Mouse (Mus musculus) stomach, postnatal 0 days (tissue): Measurements from ENCODE around the gene Gins3. TPM values are rescaled to one million over a fixed set of nuclear protein-coding genes. Genes with fewer than 3 reads are reported as not detected.

Experiments used
- ATAC-seq: fragments of 200-750 bp; cut with Nextera tagmentation; 2 replicates; pipeline ENCODE4 v1.8.0; 2017; ENCODE audit not compliant: low FRiP score, low TSS enrichment
- DNase-seq: peaks from one replicate; pipeline ENCODE4 v3.0.0-alpha.2; 2016; ENCODE audit warnings: low spot score
- H3K27ac ChIP-seq: fragments of 300-500 bp; sonication (generic); replicated peaks from 2 replicates; pipeline ENCODE4 v1.5.1; 2014; ENCODE audit warnings: mild to moderate bottlenecking, control low read depth
- H3K27me3 ChIP-seq: fragments of 300-500 bp; sonication (generic); 2 replicates; pipeline ENCODE4 v1.6.1; 2014; ENCODE audit warnings: low read length; ENCODE audit not compliant: control insufficient read depth, insufficient read depth
- H3K36me3 ChIP-seq: fragments of 300-500 bp; sonication (generic); 2 replicates; pipeline ENCODE4 v1.6.1; 2014; ENCODE audit warnings: low read length, mixed read lengths; ENCODE audit not compliant: control insufficient read depth, insufficient read depth
- H3K4me1 ChIP-seq: fragments of 300-500 bp; sonication (generic); replicated peaks from 2 replicates; pipeline ENCODE4 v1.6.1; 2014; ENCODE audit warnings: antibody characterized with exemption; ENCODE audit not compliant: control insufficient read depth, insufficient read depth
- H3K4me2 ChIP-seq: fragments of 300-500 bp; sonication (generic); replicated peaks from 2 replicates; pipeline ENCODE4 v1.6.1; 2014; ENCODE audit warnings: low read depth, mild to moderate bottlenecking, control low read depth, moderate library complexity
- H3K4me3 ChIP-seq: fragments of 300-500 bp; sonication (generic); 2 replicates; pipeline ENCODE4 v1.5.1; 2014; ENCODE audit warnings: low read depth, low read length, control low read depth
- H3K9ac ChIP-seq: fragments of 300-500 bp; sonication (generic); 2 replicates; pipeline ENCODE4 v1.6.1; 2014; ENCODE audit warnings: mild to moderate bottlenecking, low read length, control low read depth, mixed read lengths
- H3K9me3 ChIP-seq: fragments of 300-500 bp; sonication (generic); 2 replicates; pipeline ENCODE4 v1.6.1; 2016; ENCODE audit warnings: low read length; ENCODE audit not compliant: control insufficient read depth
- CTCF ChIP-seq: IDR thresholded peaks from 2 replicates; pipeline ENCODE4 v1.5.1; 2016; ENCODE audit warnings: antibody characterized with exemption, low read depth, mild to moderate bottlenecking, moderate library complexity
- EP300 ChIP-seq: optimal IDR thresholded peaks from 2 replicates; pipeline ENCODE3; 2016; ENCODE audit warnings: antibody characterized with exemption
- WGBS: fragments of 180-500 bp; shearing (Covaris S2); extraction: QIAGEN DNeasy Blood & Tissue Kit; methylation state at CpG from one replicate; pipeline ENCODE4 v1.1.7; 2014; 5-methylcytosine and 5-hydroxymethylcytosine counted together
- polyA plus RNA-seq: library from polyadenylated mRNA; unstranded; fragments of >200 nt; fragmentation: Nextera tagmentation; extraction: Ambion mirVana; gene quantifications from 2 replicates; pipeline ENCODE4 v1.2.1, GENCODE M21; 2015

Gene Gins3
- polyA plus RNA-seq, 1 experiment from 2014 or later = 5.0 TPM

- H3K9me3 ChIP-seq = no peaks in the 10 kb centered on the region
These were observed 39.5 kb upstream of the Gins3 start for GRCm38 (mm10) chr8:95593439-95594393.

GRCm38 (mm10) chr8:95595131-95595530 is 38.1 kb upstream of the Gins3 start:
- no peak for ATAC-seq
- H3K36me3 ChIP-seq = no peaks in the 10 kb centered on the region
- H3K27ac ChIP-seq = no peak overlapping the region
- H3K4me2 ChIP-seq = no peak overlapping the region
- H3K4me3 ChIP-seq = no peak overlapping the region
- TF ChIP-seq CTCF = no peak
- no peak for TF ChIP-seq EP300
- DNase-seq = no peak
- no peaks in the 10 kb centered on the region for H3K9me3 ChIP-seq
- H3K9ac ChIP-seq = no peak overlapping the region
- H3K4me1 ChIP-seq = no peaks in the 10 kb centered on the region
- 81% methylated on average over 14 of the region's 14 CpGs for WGBS
- no peaks in the 10 kb centered on the region for H3K27me3 ChIP-seq

More at GRCm38 (mm10) chr8:95593439-95594393, 39.5 kb upstream of the Gins3 start:
- no peak overlapping the region for H3K27ac ChIP-seq
- H3K9ac ChIP-seq = no peak overlapping the region
- 84% methylated on average over 7 of the region's 7 CpGs for WGBS
- ATAC-seq = peak; percentile 74; the same call in 1 of the 2 replicates
- no peaks in the 10 kb centered on the region for H3K36me3 ChIP-seq
- DNase-seq = peak; percentile 38
- H3K27me3 ChIP-seq = no peaks in the 10 kb centered on the region
- no peaks in the 10 kb centered on the region for H3K4me1 ChIP-seq
- no peak overlapping the region for H3K4me3 ChIP-seq
- TF ChIP-seq EP300 = no peak
- no peak for TF ChIP-seq CTCF
- no peak overlapping the region for H3K4me2 ChIP-seq

- no peaks in the 10 kb centered on the region for H3K4me1 ChIP-seq
- H3K9ac ChIP-seq = no peak overlapping the region
- no peak overlapping the region for H3K4me3 ChIP-seq
- TF ChIP-seq CTCF (no peak), EP300 (no peak)
- H3K36me3 ChIP-seq = no peaks in the 10 kb centered on the region
- DNase-seq (no peak), ATAC-seq (no peak)
- H3K27ac ChIP-seq = no peak overlapping the region
- WGBS = 28% methylated on average over 4 of the region's 4 CpGs
- no peaks in the 10 kb centered on the region for H3K9me3 ChIP-seq
- H3K27me3 ChIP-seq = no peaks in the 10 kb centered on the region
- no peak overlapping the region for H3K4me2 ChIP-seq
These were observed 36.4 kb upstream of the Gins3 start for GRCm38 (mm10) chr8:95596841-95597241.

GRCm38 (mm10) chr8:95599861-95600260 is 33.4 kb upstream of the Gins3 start:
- Histone ChIP-seq H3K9ac (no peak overlapping the region), H3K4me2 (no peak overlapping the region), H3K4me3 (no peak overlapping the region), H3K27ac (no peak overlapping the region), H3K27me3 (no peaks in the 10 kb centered on the region), H3K36me3 (no peaks in the 10 kb centered on the region), H3K9me3 (no peaks in the 10 kb centered on the region), H3K4me1 (no peaks in the 10 kb centered on the region)
- ATAC-seq (no peak), DNase-seq (peak; percentile 63)
- TF ChIP-seq CTCF = peak; percentile 80
- TF ChIP-seq EP300 = no peak
- 11% methylated on average over 11 of the region's 11 CpGs for WGBS

GRCm38 (mm10) chr8:95601306-95601705 is 31.9 kb upstream of the Gins3 start:
- H3K4me3 ChIP-seq = no peak overlapping the region
- no peak for DNase-seq
- H3K9me3 ChIP-seq = no peaks in the 10 kb centered on the region
- ATAC-seq = no peak
- no peak overlapping the region for H3K9ac ChIP-seq
- 70% methylated on average over 15 of the region's 15 CpGs for WGBS
- no peaks in the 10 kb centered on the region for H3K27me3 ChIP-seq
- no peak overlapping the region for H3K27ac ChIP-seq
- no peaks in the 10 kb centered on the region for H3K36me3 ChIP-seq
- no peak for TF ChIP-seq CTCF
- no peak for TF ChIP-seq EP300
- no peak overlapping the region for H3K4me2 ChIP-seq
- H3K4me1 ChIP-seq = no peaks in the 10 kb centered on the region

- DNase-seq = no peak
- H3K36me3 ChIP-seq = no peaks in the 10 kb centered on the region
- H3K4me2 ChIP-seq = no peak overlapping the region
- no peaks in the 10 kb centered on the region for H3K4me1 ChIP-seq
- no peaks in the 10 kb centered on the region for H3K9me3 ChIP-seq
- no peak overlapping the region for H3K27ac ChIP-seq
- H3K27me3 ChIP-seq = no peaks in the 10 kb centered on the region
- no peak overlapping the region for H3K9ac ChIP-seq
- no peak for ATAC-seq
- 68% methylated on average over 2 of the region's 2 CpGs for WGBS
- no peak for TF ChIP-seq EP300
- TF ChIP-seq CTCF = peak; percentile 50
- H3K4me3 ChIP-seq = no peak overlapping the region
These were observed 31.1 kb upstream of the Gins3 start for GRCm38 (mm10) chr8:95602168-95602567.
